Mouse (Mus musculus) heart, embryonic 16.5 days (tissue): ENCODE measurements around the gene Zfyve26. TPM values are rescaled to one million over a fixed set of nuclear protein-coding genes. Genes with fewer than 3 reads are reported as not detected.
A peak's percentile ranks its signal among the peaks of the same experiment; 100 is the strongest.

ENCODE experiments used
- ATAC-seq: fragments of 200-750 bp; cut with Nextera tagmentation; replicated peaks from 2 replicates; pipeline ENCODE4 v1.8.0; 2017; ENCODE audit warnings: moderate number of reproducible peaks; ENCODE audit not compliant: insufficient read depth, low FRiP score; ENCODE audit errors: extremely low read depth
- H3K27ac ChIP-seq: fragments of 300-500 bp; sonication (generic); 2 replicates; pipeline ENCODE4 v1.5.1; 2014; ENCODE audit warnings: mild to moderate bottlenecking, low read length, control low read depth, moderate library complexity
- H3K27me3 ChIP-seq: fragments of 300-500 bp; sonication (generic); 2 replicates; pipeline ENCODE4 v1.6.1; 2014; ENCODE audit warnings: low read length, mixed read lengths; ENCODE audit not compliant: control insufficient read depth, insufficient read depth
- H3K36me3 ChIP-seq: fragments of 300-500 bp; sonication (generic); 2 replicates; pipeline ENCODE4 v1.6.1; 2014; ENCODE audit not compliant: control insufficient read depth, insufficient read depth
- H3K4me1 ChIP-seq: fragments of 300-500 bp; sonication (generic); 2 replicates; pipeline ENCODE4 v1.6.1; 2014; ENCODE audit warnings: low read length, mixed read lengths; ENCODE audit not compliant: control insufficient read depth, insufficient read depth
- H3K4me2 ChIP-seq: fragments of 300-500 bp; sonication (generic); 2 replicates; pipeline ENCODE4 v1.6.1; 2014; ENCODE audit warnings: low read depth, mild to moderate bottlenecking, control low read depth, low read length
- H3K4me3 ChIP-seq: fragments of 300-500 bp; sonication (generic); 2 replicates; pipeline ENCODE4 v1.5.1; 2014; ENCODE audit warnings: mild to moderate bottlenecking, control low read depth, low read length
- H3K9ac ChIP-seq: fragments of 300-500 bp; sonication (generic); 2 replicates; pipeline ENCODE4 v1.6.1; 2014; ENCODE audit warnings: low read length, control low read depth
- H3K9me3 ChIP-seq: fragments of 300-500 bp; sonication (generic); replicated peaks from 2 replicates; pipeline ENCODE4 v1.6.1; 2016; ENCODE audit warnings: low read length; ENCODE audit not compliant: control insufficient read depth
- WGBS: fragments of 180-500 bp; shearing (Covaris S2); extraction: QIAGEN DNeasy Blood & Tissue Kit; methylation state at CpG from one replicate; pipeline ENCODE4 v1.1.7; 2014; 5-methylcytosine and 5-hydroxymethylcytosine counted together
- polyA plus RNA-seq: library from polyadenylated mRNA; unstranded; fragments of >200 nt; fragmentation: Nextera tagmentation; extraction: Ambion mirVana; gene quantifications from 2 replicates; pipeline ENCODE4 v1.2.1, GENCODE M21; 2015

Gene Zfyve26
- polyA plus RNA-seq, 1 experiment from 2014 or later: 8.7 TPM

GRCm38 (mm10) chr12:79242921-79243320 is 53.2 kb downstream of the Zfyve26 start:
- Histone ChIP-seq H3K4me2 (no peak overlapping the region), H3K27me3 (no peaks in the 10 kb centered on the region), H3K9ac (no peak overlapping the region), H3K27ac (no peak overlapping the region), H3K4me3 (no peak overlapping the region), H3K4me1 (no peaks in the 10 kb centered on the region), H3K9me3 (no peaks in the 10 kb centered on the region), H3K36me3 (peaks cover 71% of the 10 kb centered on the region)
- 60% methylated on average over 6 of the region's 6 CpGs for WGBS
- no peak for ATAC-seq

- ATAC-seq: no peak
- Histone ChIP-seq H3K4me1 (no peaks in the 10 kb centered on the region), H3K36me3 (peaks cover 73% of the 10 kb centered on the region), H3K9me3 (no peaks in the 10 kb centered on the region), H3K27me3 (no peaks in the 10 kb centered on the region), H3K4me3 (no peak overlapping the region), H3K4me2 (no peak overlapping the region), H3K9ac (no peak overlapping the region), H3K27ac (no peak overlapping the region)
- 83% methylated on average over 2 of the region's 2 CpGs for WGBS
Measured at GRCm38 (mm10) chr12:79241985-79242384, 54.1 kb downstream of the Zfyve26 start.

DNA sequence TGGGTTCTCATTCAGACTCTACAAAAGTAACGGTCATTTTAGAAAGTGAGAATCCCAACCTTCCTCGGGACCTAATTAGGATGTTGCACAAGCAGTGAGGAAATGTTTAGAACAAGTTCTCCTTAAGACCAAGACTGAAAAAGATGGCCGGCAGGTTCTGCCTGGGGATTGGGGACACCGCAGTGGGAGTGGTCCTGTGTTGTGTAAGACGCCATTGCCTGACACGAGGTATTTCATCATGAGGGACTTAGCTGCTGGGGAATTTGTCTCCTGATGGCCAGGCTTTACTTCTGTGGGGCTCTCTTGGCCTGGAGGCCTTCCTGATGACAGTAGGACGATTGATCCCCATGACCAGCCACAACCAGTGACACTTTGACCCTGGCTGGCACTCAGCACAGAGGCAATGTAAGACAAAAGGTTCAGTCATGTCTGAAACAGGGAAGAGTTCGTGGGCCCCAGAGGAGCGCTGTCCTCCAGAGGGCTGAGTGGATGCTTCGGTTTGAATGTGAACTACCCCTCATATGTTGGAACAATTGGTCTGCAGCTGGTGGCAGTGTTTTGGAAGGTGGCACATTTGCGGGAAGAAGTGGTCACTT is 60.5 kb downstream of the Zfyve26 start:
- Histone ChIP-seq H3K4me2 (no peak overlapping the region), H3K4me3 (no peak overlapping the region), H3K27ac (no peak overlapping the region), H3K27me3 (no peaks in the 10 kb centered on the region), H3K4me1 (no peaks in the 10 kb centered on the region), H3K9me3 (no peaks in the 10 kb centered on the region), H3K9ac (no peak overlapping the region), H3K36me3 (peaks cover 39% of the 10 kb centered on the region)
- no peak for ATAC-seq
- WGBS: 81% methylated on average over 11 of the region's 11 CpGs

GRCm38 (mm10) chr12:79217511-79217910 is 78.6 kb downstream of the Zfyve26 start:
- Histone ChIP-seq H3K27me3 (no peaks in the 10 kb centered on the region), H3K9ac (no peak overlapping the region), H3K4me3 (no peak overlapping the region), H3K27ac (no peak overlapping the region), H3K4me2 (no peak overlapping the region), H3K36me3 (no peaks in the 10 kb centered on the region), H3K4me1 (no peaks in the 10 kb centered on the region), H3K9me3 (no peaks in the 10 kb centered on the region)
- no peak for ATAC-seq
- WGBS: 66% methylated on average over 5 of the region's 5 CpGs

GRCm38 (mm10) chr12:79211447-79211846 is 84.7 kb downstream of the Zfyve26 start:
- Histone ChIP-seq H3K4me1 (peaks cover 4% of the 10 kb centered on the region), H3K36me3 (no peaks in the 10 kb centered on the region), H3K4me2 (no peak overlapping the region), H3K4me3 (no peak overlapping the region), H3K27me3 (no peaks in the 10 kb centered on the region), H3K9me3 (no peaks in the 10 kb centered on the region), H3K9ac (no peak overlapping the region), H3K27ac (no peak overlapping the region)
- no peak for ATAC-seq
- WGBS: 80% methylated on average over 8 of the region's 8 CpGs

DNA sequence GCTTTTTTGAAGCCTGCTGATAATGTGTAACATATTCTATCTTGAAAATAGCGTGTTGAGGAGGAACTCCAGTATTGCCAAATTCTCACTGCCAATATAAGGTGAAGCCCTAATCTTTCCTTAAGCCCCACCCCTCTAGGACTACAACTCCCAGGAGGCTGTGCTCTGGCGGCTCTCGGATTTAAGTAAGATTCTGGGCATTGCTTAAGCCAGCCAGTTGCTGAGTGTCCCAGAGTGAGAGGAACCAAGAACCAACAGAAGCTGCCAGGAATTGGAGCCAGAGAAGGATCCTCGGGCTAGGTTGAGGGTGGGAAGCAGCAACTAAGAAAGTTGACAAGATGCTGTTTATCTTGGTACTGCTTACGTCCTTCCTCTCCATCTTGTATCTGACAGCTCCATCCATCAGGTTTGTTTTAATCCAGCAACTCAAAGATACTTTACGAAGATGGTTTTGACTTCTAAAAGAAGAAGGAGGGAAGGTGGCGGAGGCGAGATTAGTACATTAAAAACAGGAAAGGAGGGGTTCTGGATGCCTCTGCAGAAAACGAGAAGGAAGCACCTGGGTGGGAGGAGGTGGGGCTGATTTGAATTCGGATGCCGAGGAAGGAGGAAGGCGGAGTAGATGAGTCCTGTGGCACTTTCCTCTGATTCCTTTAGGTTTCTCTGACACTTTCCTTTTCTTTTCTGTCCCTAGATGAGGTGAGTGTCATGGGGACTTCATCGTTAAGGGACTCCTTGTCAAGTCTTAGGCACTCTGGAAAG is 87.2 kb downstream of the Zfyve26 start, which contains the start of gene Rdh12:
Gene Rdh12 (plus strand): TSS at position 212 of the 762 bp plus-strand sequence.
- WGBS: 3% methylated on average over 13 of the region's 13 CpGs
- peak within 1 kb of the TSS; percentile 57 for H3K4me3 ChIP-seq
- H3K4me1 ChIP-seq: peaks cover 4% of the 10 kb centered on the region
- H3K27me3 ChIP-seq: no peaks in the 10 kb centered on the region
- no peak within 1 kb of the TSS for H3K27ac ChIP-seq
- no peaks in the 10 kb centered on the region for H3K36me3 ChIP-seq
- peak within 1 kb of the TSS; percentile 46 for H3K9ac ChIP-seq
- no peaks in the 10 kb centered on the region for H3K9me3 ChIP-seq
- peak within 1 kb of the TSS; percentile 84 for H3K4me2 ChIP-seq
- ATAC-seq: no peak; the same call in 1 of the 2 replicates

DNA sequence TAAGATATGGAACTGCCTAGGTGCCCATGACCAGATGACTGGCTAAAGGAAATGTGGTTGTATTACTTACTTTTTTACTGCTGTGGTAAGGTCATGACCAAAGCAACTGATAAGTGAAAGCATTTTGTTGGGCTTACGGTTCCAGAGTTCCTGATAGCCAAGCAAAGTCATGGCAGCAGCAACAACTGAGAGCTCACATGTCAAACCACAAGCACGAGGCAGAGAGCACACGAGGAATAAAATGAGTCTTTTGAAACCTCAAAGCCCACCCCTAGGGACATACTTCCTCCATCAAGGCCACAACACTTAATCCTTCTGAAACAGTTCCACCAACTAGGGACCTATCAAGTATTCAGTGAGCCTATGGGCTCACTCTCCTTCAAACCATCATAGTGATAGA is 94.2 kb downstream of the Zfyve26 start:
- Histone ChIP-seq H3K27me3 (no peaks in the 10 kb centered on the region), H3K36me3 (no peaks in the 10 kb centered on the region), H3K4me3 (no peak overlapping the region), H3K27ac (no peak overlapping the region), H3K4me1 (no peaks in the 10 kb centered on the region), H3K4me2 (no peak overlapping the region), H3K9me3 (no peaks in the 10 kb centered on the region), H3K9ac (no peak overlapping the region)
- ATAC-seq: no peak
- 67% methylated on average over 3 of the region's 3 CpGs for WGBS

DNA sequence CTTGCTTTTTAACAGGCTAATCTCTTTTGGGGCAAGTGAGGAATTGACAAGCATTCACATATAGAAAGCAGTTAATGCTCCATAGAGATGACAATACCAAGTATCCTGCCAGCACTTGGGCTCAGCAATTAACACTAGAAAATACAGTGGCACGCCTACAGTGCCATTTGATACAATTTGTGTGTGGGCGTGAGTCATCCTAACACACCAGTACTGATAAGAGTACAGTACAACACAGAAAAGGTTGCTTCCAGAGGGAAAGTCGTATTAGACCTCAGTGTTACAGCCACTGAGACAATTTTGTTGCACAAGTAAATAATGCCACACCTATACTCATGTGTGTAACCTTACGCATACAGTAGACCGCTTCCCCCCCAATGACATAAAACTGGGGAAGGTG is 99.0 kb downstream of the Zfyve26 start:
- Histone ChIP-seq H3K4me1 (no peaks in the 10 kb centered on the region), H3K4me3 (no peak overlapping the region), H3K9me3 (no peaks in the 10 kb centered on the region), H3K36me3 (no peaks in the 10 kb centered on the region), H3K27ac (no peak overlapping the region), H3K9ac (no peak overlapping the region), H3K27me3 (no peaks in the 10 kb centered on the region), H3K4me2 (no peak overlapping the region)
- WGBS: 71% methylated on average over 5 of the region's 5 CpGs
- ATAC-seq: no peak

DNA sequence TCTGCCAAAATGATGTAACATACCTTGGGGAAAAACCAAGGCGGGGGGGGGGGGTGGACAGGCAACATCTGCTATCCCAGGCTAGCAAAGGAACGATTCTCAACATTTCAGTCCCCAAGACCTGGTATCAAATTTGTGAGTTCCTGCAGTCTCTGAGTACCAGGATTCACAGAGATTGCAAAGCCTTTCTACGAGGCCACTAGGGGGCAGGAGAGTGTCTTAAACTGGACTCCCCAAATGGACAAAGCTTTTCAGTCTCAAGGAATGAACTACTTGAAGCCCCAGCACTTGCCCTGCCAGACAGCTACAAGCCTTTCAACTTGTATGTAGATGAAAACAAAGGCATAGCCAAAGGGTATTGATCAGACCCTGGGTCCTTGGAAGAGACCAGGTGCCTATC is 102.7 kb downstream of the Zfyve26 start:
- Histone ChIP-seq H3K9ac (no peak overlapping the region), H3K27me3 (no peaks in the 10 kb centered on the region), H3K9me3 (no peaks in the 10 kb centered on the region), H3K4me3 (no peak overlapping the region), H3K27ac (no peak overlapping the region), H3K4me1 (peaks cover 11% of the 10 kb centered on the region), H3K36me3 (peaks cover under 1% of the 10 kb centered on the region; the same call in 1 of the 2 replicates), H3K4me2 (no peak overlapping the region)
- 1% methylated on average over 3 of the region's 3 CpGs for WGBS
- no peak for ATAC-seq
